Mouse (Mus musculus) kidney, adult 18-20 months (tissue): ENCODE data around the gene Map3k3.
"Not testable (repeated sequence)": the region's sequence is repeated elsewhere in the genome, so short reads cannot be mapped to it uniquely, and the experiment has no call there.

Source experiments
- DNase-seq: peaks from one replicate; pipeline ENCODE4 v3.0.0; 2021

The Map3k3 gene

GRCm38 (mm10) chr11:106193371-106194154 lies 109.2 kb downstream of the Map3k3 start:
- peak; percentile 93 for DNase-seq

- DNase-seq, result no peak
Measured at GRCm38 (mm10) chr11:106194155-106194541, 109.7 kb downstream of the Map3k3 start.

- DNase-seq, result no peak
Measured at GRCm38 (mm10) chr11:106194891-106195290, 110.5 kb downstream of the Map3k3 start.

DNA sequence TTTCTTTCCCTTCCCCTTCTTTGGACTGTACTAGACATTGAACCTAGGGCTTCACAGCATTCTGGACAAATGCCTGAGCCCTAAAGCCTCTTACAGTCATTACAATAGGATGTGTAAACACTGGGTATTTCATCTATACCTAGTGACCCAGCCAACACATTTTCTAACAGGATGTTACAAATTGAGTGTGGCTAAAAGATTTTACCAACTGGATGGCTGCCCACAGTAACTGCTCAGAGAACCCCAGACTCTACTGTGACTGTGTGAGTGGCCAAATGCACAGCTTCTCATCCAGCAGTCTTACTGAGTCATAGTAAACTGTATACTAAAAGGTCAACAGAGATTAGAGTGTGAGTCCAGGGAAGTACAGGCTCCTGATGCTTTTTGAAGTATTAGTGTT lies 110.9 kb downstream of the Map3k3 start:
- DNase-seq, result no peak

DNA sequence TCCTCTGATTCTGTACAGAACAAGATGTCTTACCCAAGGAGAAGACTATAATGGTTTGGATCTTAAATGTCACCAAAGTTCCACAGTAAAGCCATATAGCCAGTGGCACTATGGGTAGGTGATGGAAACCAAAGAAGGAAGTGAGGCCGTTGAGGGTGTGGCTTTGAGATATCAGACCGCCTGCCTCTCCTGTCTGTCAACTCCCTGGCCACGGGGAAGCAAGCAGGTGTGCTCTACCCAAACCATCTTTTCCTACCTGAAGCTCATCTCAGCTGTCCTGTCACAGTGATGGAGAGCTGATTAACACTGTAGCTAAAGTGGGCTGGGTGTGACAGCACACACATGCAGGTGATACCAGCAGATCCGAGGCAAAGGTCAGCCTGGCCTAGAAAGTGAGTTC lies 113.9 kb downstream of the Map3k3 start:
- DNase-seq, result no peak

- DNase-seq, result not testable (repeated sequence)
Measured at GRCm38 (mm10) chr11:106199997-106200396, 115.6 kb downstream of the Map3k3 start.

DNA sequence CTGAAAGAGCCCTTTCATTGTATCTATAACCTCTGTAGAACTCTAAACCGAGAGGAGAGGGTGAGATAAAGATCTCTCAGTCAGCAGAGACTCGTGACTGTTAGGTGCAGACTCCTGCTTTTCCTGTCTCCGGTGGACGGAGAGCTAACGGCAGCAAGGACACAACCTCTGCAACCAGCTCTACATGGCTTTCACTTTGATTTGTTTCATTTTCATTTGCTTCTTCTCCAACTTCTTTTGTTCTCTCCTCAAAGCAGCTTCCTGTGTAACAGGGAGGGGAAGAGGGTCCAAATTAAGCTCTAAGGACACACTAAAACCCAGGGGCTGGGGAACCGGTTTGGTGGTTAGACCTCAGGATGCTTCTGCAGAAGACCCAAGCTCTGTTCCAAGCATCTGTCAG lies 116.3 kb downstream of the Map3k3 start:
- no peak for DNase-seq

DNA sequence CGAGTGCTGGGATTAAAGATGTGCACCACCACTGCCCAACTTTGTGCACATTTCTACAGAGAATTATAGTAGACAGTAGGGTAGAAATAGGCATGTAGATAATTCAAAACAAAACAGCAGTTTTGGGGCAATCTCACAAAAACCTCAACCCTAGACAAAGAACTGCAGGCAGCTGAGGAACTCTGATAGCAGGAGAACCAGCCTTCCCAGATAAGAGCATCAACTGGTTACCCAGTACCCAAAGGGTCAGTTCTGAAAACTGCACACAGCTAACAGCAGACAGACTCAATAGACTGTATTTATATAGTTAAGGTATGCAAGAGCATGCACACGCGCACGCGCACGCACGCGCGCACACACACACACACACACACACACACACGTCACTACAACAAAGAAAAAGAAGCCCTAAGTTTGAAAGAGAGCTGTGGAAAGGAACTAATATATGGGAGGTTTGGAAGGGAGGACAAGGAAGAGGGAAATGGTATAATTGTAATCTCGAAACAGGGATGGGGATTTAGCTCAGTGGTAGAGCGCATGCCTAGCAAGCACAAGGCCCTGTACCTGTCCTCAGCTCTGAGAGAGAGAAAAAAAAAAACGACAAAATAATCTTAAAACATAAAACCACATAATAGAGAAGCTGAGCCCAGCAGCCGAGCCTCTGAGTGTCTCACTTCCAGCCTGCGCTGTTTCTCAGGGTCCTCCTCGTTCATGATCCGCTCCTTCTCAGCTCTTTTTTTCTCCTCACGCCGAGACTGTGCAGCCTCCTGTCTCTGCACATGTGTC lies 117.1 kb downstream of the Map3k3 start:
- DNase-seq, result no peak

GRCm38 (mm10) chr11:106202123-106202465 lies 117.7 kb downstream of the Map3k3 start, which contains the start of gene Strada:
Strada (minus strand) TSS chr11:106202168.
- DNase-seq, result no peak
